Mouse (Mus musculus) CD4-positive helper T cell, adult 2 months (primary cell): ENCODE measurements around the gene Alpk1.
A peak's percentile ranks its signal among the peaks of the same experiment; 100 is the strongest.
"Not testable (repeated sequence)": the region's sequence is repeated elsewhere in the genome, so short reads cannot be mapped to it uniquely, and the experiment has no call there.

Experiments
- DNase-seq: peaks from one replicate; pipeline ENCODE4 v3.0.0-alpha.2; 2012; ENCODE audit warnings: low read depth, missing footprints, low spot score

The Alpk1 gene

GRCm38 (mm10) chr3:127790234-127791055 lies 10.1 kb upstream of the Alpk1 start:
- DNase-seq, result peak; percentile 12

- peak; percentile 30 for DNase-seq
These were observed 9.3 kb upstream of the Alpk1 start, which contains the start of gene Tifa for GRCm38 (mm10) chr3:127789500-127790191. Gene Tifa (plus strand): TSS chr3:127789805.

GRCm38 (mm10) chr3:127788919-127789318 lies 8.6 kb upstream of the Alpk1 start:
- no peak for DNase-seq

- DNase-seq, result no peak
These were observed 7.7 kb upstream of the Alpk1 start for GRCm38 (mm10) chr3:127788038-127788437.

GRCm38 (mm10) chr3:127787032-127787431 lies 6.7 kb upstream of the Alpk1 start:
- DNase-seq, result no peak

GRCm38 (mm10) chr3:127783680-127784079 lies 3.4 kb upstream of the Alpk1 start:
- DNase-seq, result not testable (repeated sequence)

GRCm38 (mm10) chr3:127782921-127783320 lies 2.6 kb upstream of the Alpk1 start:
- DNase-seq, result no peak

GRCm38 (mm10) chr3:127780921-127781320 lies 594 bp upstream of the Alpk1 start:
- DNase-seq, result no peak

GRCm38 (mm10) chr3:127769146-127769545 lies 11.2 kb downstream of the Alpk1 start:
- no peak for DNase-seq

- no peak for DNase-seq
These were observed 14.4 kb downstream of the Alpk1 start for GRCm38 (mm10) chr3:127765971-127766370.

- no peak for DNase-seq
These were observed 15.8 kb downstream of the Alpk1 start for GRCm38 (mm10) chr3:127764541-127764940.

GRCm38 (mm10) chr3:127763076-127763612 lies 17.2 kb downstream of the Alpk1 start:
- peak; percentile 87 for DNase-seq

GRCm38 (mm10) chr3:127762403-127762802 lies 17.9 kb downstream of the Alpk1 start:
- DNase-seq, result no peak

GRCm38 (mm10) chr3:127759212-127759611 lies 21.1 kb downstream of the Alpk1 start:
- DNase-seq, result peak; percentile 37

GRCm38 (mm10) chr3:127758806-127759205 lies 21.5 kb downstream of the Alpk1 start:
- no peak for DNase-seq

GRCm38 (mm10) chr3:127757886-127758301 lies 22.4 kb downstream of the Alpk1 start:
- no peak for DNase-seq

GRCm38 (mm10) chr3:127756458-127756857 lies 23.9 kb downstream of the Alpk1 start:
- DNase-seq, result no peak

GRCm38 (mm10) chr3:127749981-127750562 lies 30.3 kb downstream of the Alpk1 start:
- DNase-seq, result no peak

- DNase-seq, result no peak
These were observed 31.1 kb downstream of the Alpk1 start for GRCm38 (mm10) chr3:127749266-127749665.

- no peak for DNase-seq
These were observed 31.7 kb downstream of the Alpk1 start for GRCm38 (mm10) chr3:127748644-127749043.

GRCm38 (mm10) chr3:127745911-127746640 lies 34.3 kb downstream of the Alpk1 start:
- no peak for DNase-seq
